Mouse (Mus musculus): ENCODE data around the gene Ugt1a7c. TPM values are rescaled to one million over a fixed set of nuclear protein-coding genes. Genes with fewer than 3 reads are reported as not detected.
"Not testable (repeated sequence)": the region's sequence is repeated elsewhere in the genome, so short reads cannot be mapped to it uniquely, and the experiment has no call there.

Gene Ugt1a7c
- total and polyA plus RNA-seq, 3 experiments, result 2.2 to 15.3 (median 11.1) TPM

- Histone ChIP-seq H3K27me3 (replicated peaks) (no peaks in the 10 kb centered on the region), H3K4me1 (ENCODE audit: control insufficient read depth in 1 of 2, insufficient read depth in 2 of 2) (peaks cover 0 to 3% of the 10 kb centered on the region in 2 experiments; a peak in 1 of 4 replicates), H3K79me2 (replicated peaks; ENCODE audit: control insufficient read depth, extremely low read depth, insufficient read depth, poor library complexity, severe bottlenecking) (no peaks in the 10 kb centered on the region), H3K9ac (ENCODE audit: insufficient read depth, low read depth) (no peak within 1 kb of the TSS), H3K36me3 (replicated peaks in 1 of 2; ENCODE audit: control insufficient read depth in 1 of 2, insufficient read depth in 1 of 2, low read length in 1 of 2) (peaks cover 0 to 5% of the 10 kb centered on the region in 2 experiments), H3K27ac (ENCODE audit: insufficient read depth, low read depth) (no peak within 1 kb of the TSS), H3K4me2 (ENCODE audit: insufficient read depth, low read depth, poor library complexity, severe bottlenecking) (no peak within 1 kb of the TSS), H3K9me3 (replicated peaks; ENCODE audit: low read length) (no peaks in the 10 kb centered on the region), H3K4me3 (replicated peaks in 1 of 3; ENCODE audit: low read depth in 2 of 3, low read length in 2 of 3, poor library complexity in 1 of 3) (no peak within 1 kb of the TSS)
- in situ Hi-C loops (cut with MboI; ENCODE audit: low pct_ligation_motif_present, low pct_unique_long_range_greater_than_20kb, low sequenced_read_pairs) (no loop called here), dilution Hi-C loops (cut with MboI; ENCODE audit: extremely low pct_ligation_motif_present, extremely low pct_unique_long_range_greater_than_20kb, low sequenced_read_pairs) (no loop called here)
- no peak for DNase-seq (ENCODE audit: extremely low read depth)
- TF ChIP-seq RAD21 (IDR thresholded peaks at IDR 0.05; ENCODE audit: low read depth, low read length) (no peak), BHLHE40 (IDR thresholded peaks at IDR 0.05; ENCODE audit: low read depth, low read length) (no peak), ETS1 (conservative IDR thresholded peaks at IDR 0.05; ENCODE audit: low read depth, low read length) (no peak), CTCF (conservative IDR thresholded peaks at IDR 0.05 in 1 of 2, IDR thresholded peaks at IDR 0.05 in 1 of 2; ENCODE audit: low read depth in 2 of 2, low read length in 2 of 2) (no peak), CHD1 (IDR thresholded peaks at IDR 0.05; ENCODE audit: low read depth, low read length) (no peak), HCFC1 (IDR thresholded peaks at IDR 0.05; ENCODE audit: low read depth, low read length) (no peak), MYC (IDR thresholded peaks at IDR 0.05; ENCODE audit: low read depth, low read length) (no peak), JUN (IDR thresholded peaks at IDR 0.05; ENCODE audit: insufficient read depth, low read depth, low read length) (no peak)
Observed at GRCm38 (mm10) chr1:88165711-88166110, 70.8 kb downstream of the Ugt1a7c start, which contains the start of gene Ugt1a5. TSS of gene Ugt1a5 (plus strand) at chr1:88166012.

- dilution Hi-C loops (cut with MboI; ENCODE audit: extremely low pct_ligation_motif_present, extremely low pct_unique_long_range_greater_than_20kb, low sequenced_read_pairs); H3K9ac ChIP-seq (ENCODE audit: insufficient read depth, low read depth); H3K27ac ChIP-seq (ENCODE audit: insufficient read depth, low read depth); H3K27me3 ChIP-seq (replicated peaks); DNase-seq (ENCODE audit: extremely low read depth); H3K4me2 ChIP-seq (ENCODE audit: insufficient read depth, low read depth, poor library complexity, severe bottlenecking); H3K79me2 ChIP-seq (replicated peaks; ENCODE audit: control insufficient read depth, extremely low read depth, insufficient read depth, poor library complexity, severe bottlenecking); H3K36me3 ChIP-seq (replicated peaks in 1 of 2; ENCODE audit: control insufficient read depth in 1 of 2, insufficient read depth in 1 of 2, low read length in 1 of 2); H3K4me1 ChIP-seq (ENCODE audit: control insufficient read depth in 1 of 2, insufficient read depth in 2 of 2); H3K4me3 ChIP-seq (replicated peaks in 1 of 3; ENCODE audit: low read depth in 2 of 3, low read length in 2 of 3, poor library complexity in 1 of 3); in situ Hi-C loops (cut with MboI; ENCODE audit: low pct_ligation_motif_present, low pct_unique_long_range_greater_than_20kb, low sequenced_read_pairs); H3K9me3 ChIP-seq (replicated peaks; ENCODE audit: low read length): not testable (repeated sequence)
Observed at GRCm38 (mm10) chr1:88172190-88172589, 77.3 kb downstream of the Ugt1a7c start.

GRCm38 (mm10) chr1:88179657-88180056, 84.8 kb downstream of the Ugt1a7c start:
- Histone ChIP-seq H3K9me3 (replicated peaks; ENCODE audit: low read length) (peaks cover 10% of the 10 kb centered on the region), H3K4me2 (ENCODE audit: insufficient read depth, low read depth, poor library complexity, severe bottlenecking) (no peak overlapping the region), H3K36me3 (replicated peaks in 1 of 2; ENCODE audit: control insufficient read depth in 1 of 2, insufficient read depth in 1 of 2, low read length in 1 of 2) (no peaks in the 10 kb centered on the region), H3K9ac (ENCODE audit: insufficient read depth, low read depth) (no peak overlapping the region), H3K79me2 (replicated peaks; ENCODE audit: control insufficient read depth, extremely low read depth, insufficient read depth, poor library complexity, severe bottlenecking) (no peaks in the 10 kb centered on the region), H3K4me1 (ENCODE audit: control insufficient read depth in 1 of 2, insufficient read depth in 2 of 2) (no peaks in the 10 kb centered on the region), H3K27me3 (replicated peaks) (no peaks in the 10 kb centered on the region), H3K4me3 (replicated peaks in 1 of 3; ENCODE audit: low read depth in 2 of 3, low read length in 2 of 3, poor library complexity in 1 of 3) (no peak overlapping the region), H3K27ac (ENCODE audit: insufficient read depth, low read depth) (no peak overlapping the region)
- dilution Hi-C loops (cut with MboI; ENCODE audit: extremely low pct_ligation_motif_present, extremely low pct_unique_long_range_greater_than_20kb, low sequenced_read_pairs) (no loop called here), in situ Hi-C loops (cut with MboI; ENCODE audit: low pct_ligation_motif_present, low pct_unique_long_range_greater_than_20kb, low sequenced_read_pairs) (no loop called here)
- TF ChIP-seq MXI1 (IDR thresholded peaks at IDR 0.05; ENCODE audit: low read depth, low read length) (no peak), MAFK (IDR thresholded peaks at IDR 0.05; ENCODE audit: insufficient replicate concordance, low read length) (no peak), KAT2A (IDR thresholded peaks at IDR 0.05; ENCODE audit: insufficient replicate concordance, low read length) (no peak), ZMIZ1 (IDR thresholded peaks at IDR 0.05; ENCODE audit: low read depth, low read length) (no peak), MAX (IDR thresholded peaks at IDR 0.05; ENCODE audit: low read length) (no peak), PAX5 (IDR thresholded peaks at IDR 0.05; ENCODE audit: low read length) (no peak), ZNF384 (IDR thresholded peaks at IDR 0.05; ENCODE audit: low read depth, low read length) (no peak), USF1 (IDR thresholded peaks at IDR 0.05; ENCODE audit: low read depth, low read length) (no peak), USF2 (conservative IDR thresholded peaks at IDR 0.05; ENCODE audit: low read depth, low read length) (no peak), NRF1 (IDR thresholded peaks at IDR 0.05; ENCODE audit: low read depth, low read length) (no peak), IRF4 (IDR thresholded peaks at IDR 0.05; ENCODE audit: low read depth, low read length) (no peak), UBTF (IDR thresholded peaks at IDR 0.05; ENCODE audit: low read depth, low read length) (no peak), EP300 (IDR thresholded peaks at IDR 0.05; ENCODE audit: low read length) (no peak), JUND (conservative IDR thresholded peaks at IDR 0.05; ENCODE audit: low read depth, low read length) (no peak), ETS1 (conservative IDR thresholded peaks at IDR 0.05; ENCODE audit: low read depth, low read length) (no peak), ZC3H11A (IDR thresholded peaks at IDR 0.05; ENCODE audit: low read depth, low read length) (no peak)
- DNase-seq (ENCODE audit: extremely low read depth), result no peak

Measured in CH12.LX (cell line).